Mouse (Mus musculus) testis, postnatal 14 days (tissue): Measurements from ENCODE around the gene Xylt2.
"Not testable (repeated sequence)": the region's sequence is repeated elsewhere in the genome, so short reads cannot be mapped to it uniquely, and the experiment has no call there.

Source experiments
- DNase-seq: peaks from one replicate; pipeline ENCODE4 v3.0.0; 2021; ENCODE audit warnings: low spot score

The Xylt2 gene

GRCm38 (mm10) chr11:94676308-94676707 is 1.0 kb downstream of the Xylt2 start:
- no peak for DNase-seq

- no peak for DNase-seq
Observed at GRCm38 (mm10) chr11:94675446-94675845, 1.9 kb downstream of the Xylt2 start.

DNA sequence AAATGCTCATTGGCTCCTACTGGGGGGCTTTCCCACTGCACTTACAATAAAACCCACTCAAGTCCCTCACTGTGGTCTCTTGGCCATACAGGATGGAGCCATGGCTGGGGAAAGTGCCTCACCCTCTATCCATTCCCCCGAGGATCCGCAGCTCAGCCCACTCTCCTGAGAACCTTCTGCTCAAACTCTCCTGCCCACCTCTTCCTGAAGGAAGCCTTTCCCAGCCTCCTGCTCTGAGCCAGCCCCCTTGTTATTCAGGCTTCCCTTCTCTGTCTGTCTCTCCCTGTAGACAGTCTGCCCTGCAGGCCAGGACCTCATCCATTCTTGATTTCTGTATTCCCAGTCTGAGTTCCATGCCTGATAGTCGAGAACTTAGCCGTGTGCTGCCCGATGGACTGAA is 2.3 kb downstream of the Xylt2 start:
- no peak for DNase-seq

GRCm38 (mm10) chr11:94665281-94665680 is 12.0 kb downstream of the Xylt2 start:
- DNase-seq = no peak

- DNase-seq = no peak
Observed at GRCm38 (mm10) chr11:94661344-94661743, 16.0 kb downstream of the Xylt2 start.

GRCm38 (mm10) chr11:94653663-94654436 is 23.5 kb downstream of the Xylt2 start, which contains the start of the genes Mrpl27 and Eme1:
Mrpl27 (plus strand) TSS chr11:94653767.
Eme1 (minus strand) TSS chr11:94653964.
- DNase-seq = peak; percentile 85

- no peak for DNase-seq
Observed at GRCm38 (mm10) chr11:94652973-94653372, 24.3 kb downstream of the Xylt2 start.

DNA sequence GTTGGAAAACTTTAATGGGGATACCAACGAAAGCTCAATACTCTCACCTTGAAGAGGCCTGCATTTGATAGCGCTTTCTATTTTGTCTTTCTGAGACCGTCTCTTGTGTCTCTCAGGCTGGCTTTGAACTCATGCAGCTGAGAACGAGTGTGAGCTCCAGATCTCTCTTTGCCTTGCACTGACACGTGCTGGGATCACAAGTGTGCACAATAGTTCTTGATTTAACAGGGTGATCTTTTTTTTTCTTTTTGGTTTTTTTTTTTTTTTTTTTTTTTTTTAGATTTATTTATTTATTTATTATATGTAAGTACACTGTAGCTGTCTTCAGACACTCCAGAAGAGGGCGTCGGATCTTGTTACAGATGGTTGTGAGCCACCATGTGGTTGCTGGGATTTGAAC is 26.1 kb downstream of the Xylt2 start:
- not testable (repeated sequence) for DNase-seq

GRCm38 (mm10) chr11:94646457-94646856 is 30.9 kb downstream of the Xylt2 start:
- no peak for DNase-seq

DNA sequence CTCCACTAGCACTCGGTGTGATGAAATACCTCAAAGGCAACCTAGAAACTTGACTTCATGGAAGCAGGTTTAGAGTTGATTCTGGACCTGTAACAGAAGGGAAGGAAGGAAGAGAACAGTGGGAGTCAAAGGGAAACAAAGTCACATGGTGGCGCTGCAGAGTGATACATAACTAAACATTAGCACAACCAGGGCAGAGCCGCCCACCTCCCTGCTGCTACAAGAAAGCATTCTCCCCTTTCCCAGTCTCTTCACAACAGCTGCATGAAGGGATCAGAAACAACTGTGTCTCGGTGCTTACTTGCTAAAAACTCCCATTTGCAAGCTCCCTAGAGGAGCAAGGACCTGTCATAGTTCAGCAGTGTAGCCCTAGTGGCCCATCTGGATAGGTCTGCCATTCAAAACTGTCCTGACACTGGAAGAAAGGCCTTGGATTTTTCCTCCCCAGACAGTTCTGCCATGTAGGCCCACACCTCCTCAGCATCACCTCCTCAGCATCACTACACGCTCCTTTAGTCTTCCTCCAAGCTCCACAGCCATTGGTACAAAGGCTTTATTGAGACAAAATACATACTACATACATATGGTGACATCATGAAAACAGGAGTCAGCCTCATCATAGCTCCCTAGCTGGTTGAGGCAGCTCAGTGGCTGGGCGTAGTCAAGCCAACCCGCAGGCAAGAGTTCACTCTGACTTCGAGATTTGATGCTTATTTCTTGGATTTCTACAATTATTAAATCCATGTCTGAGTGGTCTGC is 32.7 kb downstream of the Xylt2 start:
- DNase-seq = no peak

DNA sequence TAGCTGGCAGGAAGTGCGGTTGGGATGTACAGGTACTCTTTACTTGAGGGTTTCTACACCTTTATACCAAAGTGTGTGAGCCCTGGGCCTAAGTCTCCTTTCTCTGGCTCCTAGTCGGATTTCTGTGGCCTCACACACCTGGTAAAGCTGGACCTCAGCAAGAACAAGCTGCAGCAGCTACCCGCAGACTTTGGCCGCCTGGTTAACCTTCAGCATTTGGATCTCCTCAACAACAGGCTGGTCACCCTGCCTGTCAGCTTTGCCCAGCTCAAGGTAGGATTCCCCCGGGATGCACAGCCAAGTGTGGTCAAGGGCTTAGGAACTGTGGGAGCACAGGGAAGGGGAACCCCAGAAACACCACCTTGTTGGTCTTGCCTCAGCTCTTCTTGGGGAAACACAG is 42.9 kb downstream of the Xylt2 start:
- no peak for DNase-seq

GRCm38 (mm10) chr11:94632988-94633387 is 44.3 kb downstream of the Xylt2 start:
- DNase-seq = no peak

DNA sequence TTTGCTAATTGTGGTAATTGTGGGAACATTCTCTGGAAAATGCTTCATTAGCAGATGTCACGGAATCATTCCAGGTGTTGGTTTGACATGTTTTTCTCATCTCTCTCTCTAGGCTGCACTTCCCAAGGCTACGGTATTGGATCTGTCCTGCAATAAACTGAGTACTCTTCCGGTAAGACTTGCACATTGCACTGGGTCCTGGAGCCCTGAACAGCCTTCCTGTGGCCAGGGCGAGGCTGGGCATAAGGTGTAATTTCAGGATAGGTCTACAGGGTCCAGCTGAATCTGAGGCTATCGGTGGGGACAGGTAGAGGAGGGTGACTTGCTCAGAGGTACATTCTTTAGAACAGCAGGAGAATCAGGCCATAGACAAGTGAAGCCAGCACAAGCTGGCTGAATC is 45.3 kb downstream of the Xylt2 start:
- no peak for DNase-seq

DNA sequence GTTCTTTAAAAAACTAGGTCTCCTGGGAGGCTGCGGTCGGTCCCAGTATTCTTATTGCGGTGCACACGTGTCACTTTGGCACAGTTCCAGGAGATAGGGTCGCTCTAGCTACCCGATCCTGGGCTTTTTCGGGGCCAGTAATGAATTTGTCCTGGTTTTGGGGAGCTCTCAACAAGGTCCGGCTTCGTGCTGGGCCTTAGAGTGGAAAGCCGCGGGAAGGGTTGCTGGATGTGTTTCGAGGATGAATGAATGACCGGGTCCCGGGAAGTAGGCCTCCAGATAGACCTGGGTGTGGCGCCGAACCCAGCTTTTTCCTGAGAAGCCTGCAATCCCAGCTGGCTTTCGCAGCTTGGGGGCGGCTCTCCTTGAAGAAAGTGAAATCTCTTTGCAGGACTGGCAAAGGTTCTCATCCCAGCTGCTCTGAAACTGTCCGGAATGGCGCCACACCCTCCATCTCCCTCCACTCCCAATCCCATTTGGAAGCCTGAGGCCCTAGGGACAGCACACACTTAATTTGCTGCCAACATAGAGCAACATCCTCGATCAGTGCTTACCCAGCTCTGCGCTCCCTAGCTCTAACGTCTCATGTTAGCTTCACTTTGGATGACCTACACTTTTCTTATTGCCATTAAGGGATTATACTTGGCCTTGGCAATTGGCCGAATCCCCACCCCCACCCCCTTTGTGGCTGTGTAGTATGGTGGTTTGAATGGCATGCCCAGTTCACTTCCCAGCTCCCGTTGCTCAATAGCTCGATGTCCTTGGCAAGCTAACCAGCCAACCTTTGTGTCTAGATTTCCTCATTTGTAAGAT is 46.9 kb downstream of the Xylt2 start:
- DNase-seq = peak; percentile 38

GRCm38 (mm10) chr11:94629884-94630198 is 47.5 kb downstream of the Xylt2 start:
- no peak for DNase-seq

DNA sequence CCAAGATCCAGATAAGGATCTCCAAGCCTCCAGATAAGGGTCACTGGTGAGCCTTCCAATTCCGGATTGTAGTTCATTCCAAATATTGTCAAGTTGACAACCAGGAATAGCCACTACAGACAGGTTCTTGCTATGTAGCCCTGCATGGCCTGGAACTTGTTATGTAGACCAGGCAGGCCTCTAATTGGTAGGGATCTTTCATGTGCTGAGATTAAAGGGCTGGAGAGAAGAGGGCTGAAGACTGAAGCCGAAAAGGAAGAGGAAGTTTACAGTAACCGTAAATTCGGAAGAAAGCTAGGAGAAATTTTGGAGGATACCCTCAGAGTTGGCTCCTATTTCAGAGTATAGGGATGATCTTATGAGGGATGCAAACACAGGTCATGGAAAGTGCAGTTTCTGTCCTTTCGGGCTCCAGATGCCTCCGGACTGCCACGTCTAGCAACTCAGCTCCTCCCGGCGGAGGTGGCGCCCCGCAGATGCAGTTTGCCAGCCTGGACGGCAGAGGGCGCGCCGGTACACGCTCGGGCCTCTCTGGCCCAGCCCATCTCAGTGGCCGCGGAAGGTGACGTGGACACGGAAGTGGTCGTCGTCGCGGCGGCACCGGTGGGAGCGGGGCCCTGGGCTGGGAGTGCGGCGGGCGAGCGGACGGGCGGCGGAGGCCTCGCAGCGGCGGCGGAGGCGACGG is 48.0 kb downstream of the Xylt2 start, which contains the start of gene Lrrc59:
Gene Lrrc59 (plus strand): TSS at position 569 of the 685 bp plus-strand sequence.
- peak; percentile 93 for DNase-seq

DNA sequence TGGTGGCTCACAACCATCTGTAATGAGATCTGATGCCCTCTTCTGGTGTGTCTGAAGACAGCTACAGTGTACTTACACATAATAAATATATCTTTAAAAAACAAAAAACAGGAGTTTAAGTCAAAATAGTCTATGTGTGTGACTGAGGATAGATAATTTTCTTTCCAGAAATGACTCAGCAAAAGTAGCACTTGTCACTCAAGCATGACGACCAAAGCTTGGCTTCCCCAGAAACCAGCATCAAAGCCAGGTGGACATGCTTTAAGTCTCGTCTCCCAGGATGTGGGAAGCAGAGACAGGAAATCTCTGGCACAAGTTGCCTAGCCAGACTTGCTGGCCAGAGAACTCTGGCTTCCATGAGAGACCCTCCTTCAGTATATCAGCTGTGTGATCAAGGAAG is 55.2 kb downstream of the Xylt2 start:
- no peak for DNase-seq

GRCm38 (mm10) chr11:94621458-94621852 is 55.9 kb downstream of the Xylt2 start:
- no peak for DNase-seq

DNA sequence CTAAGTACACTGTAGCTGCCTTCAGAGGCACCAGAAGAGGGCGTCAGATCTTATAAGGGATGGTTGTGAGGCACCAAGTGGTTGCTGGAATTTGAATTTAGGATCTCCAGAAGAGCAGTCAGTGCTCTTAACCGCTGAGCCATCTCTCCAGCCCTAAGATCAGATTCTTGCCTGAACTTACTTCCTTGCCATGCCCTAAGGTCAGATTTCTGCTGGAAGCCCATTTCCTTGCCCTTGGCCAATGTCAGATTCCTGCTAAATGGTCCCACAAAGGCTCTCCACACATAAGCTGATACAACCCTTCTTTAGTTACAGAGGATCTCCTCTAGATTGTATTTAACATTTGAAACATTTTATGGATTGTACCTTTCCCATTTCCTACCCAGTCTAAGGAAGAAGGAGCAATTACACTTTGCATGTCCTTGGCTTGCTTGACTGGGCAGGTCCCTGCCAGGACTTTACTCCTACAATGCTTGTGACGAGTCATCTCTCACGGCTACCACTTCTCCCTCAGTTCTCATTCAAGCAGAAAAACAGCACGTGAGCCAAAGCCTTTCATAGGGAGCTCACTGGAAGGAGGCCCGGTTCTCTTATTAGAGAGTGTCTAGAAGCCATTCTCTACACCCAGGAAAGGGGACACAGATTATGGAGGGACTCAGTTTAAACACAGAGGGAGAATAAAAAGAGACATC is 56.4 kb downstream of the Xylt2 start:
- DNase-seq = no peak

DNA sequence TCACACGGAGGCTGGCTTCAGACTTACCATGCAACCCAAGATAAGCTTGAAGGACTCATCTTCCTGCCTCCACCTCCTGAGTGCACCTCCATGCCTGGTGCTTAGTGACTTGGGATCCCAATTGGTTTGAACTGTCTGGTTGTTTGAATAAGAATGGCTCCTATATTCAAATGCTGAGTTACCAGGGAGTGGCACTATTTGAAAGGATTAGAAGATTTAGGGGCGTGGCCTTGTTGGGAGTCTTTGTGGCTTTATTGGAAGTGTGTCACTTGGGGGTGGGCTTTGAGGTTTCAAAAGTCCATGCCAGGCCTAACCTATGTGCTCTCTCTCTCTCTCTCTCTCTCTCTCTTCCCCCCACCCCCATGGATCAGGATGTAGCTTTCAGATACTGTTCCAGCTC is 59.7 kb downstream of the Xylt2 start:
- no peak for DNase-seq

DNA sequence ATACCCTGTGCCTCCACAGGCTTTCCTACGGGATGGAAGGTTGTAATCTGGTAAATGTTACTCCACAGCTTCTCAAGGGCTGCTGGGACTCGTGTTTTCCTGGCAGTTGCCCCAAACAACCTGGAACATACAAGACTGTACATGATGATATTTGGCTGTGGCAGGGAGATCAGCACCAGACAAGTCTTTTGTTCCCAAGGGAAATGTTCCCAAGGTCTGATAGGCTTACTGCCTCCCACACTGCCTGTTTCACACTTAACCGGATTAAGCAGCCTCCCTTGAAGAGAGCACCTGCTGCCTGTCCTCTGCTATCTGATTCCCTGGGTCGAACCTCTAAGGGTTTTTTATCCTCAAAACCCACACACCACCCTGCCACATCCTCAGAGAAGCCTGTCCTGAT is 61.8 kb downstream of the Xylt2 start:
- peak; percentile 60 for DNase-seq
